Mouse (Mus musculus): ENCODE results near the gene Zfp341.

The Zfp341 gene

DNA sequence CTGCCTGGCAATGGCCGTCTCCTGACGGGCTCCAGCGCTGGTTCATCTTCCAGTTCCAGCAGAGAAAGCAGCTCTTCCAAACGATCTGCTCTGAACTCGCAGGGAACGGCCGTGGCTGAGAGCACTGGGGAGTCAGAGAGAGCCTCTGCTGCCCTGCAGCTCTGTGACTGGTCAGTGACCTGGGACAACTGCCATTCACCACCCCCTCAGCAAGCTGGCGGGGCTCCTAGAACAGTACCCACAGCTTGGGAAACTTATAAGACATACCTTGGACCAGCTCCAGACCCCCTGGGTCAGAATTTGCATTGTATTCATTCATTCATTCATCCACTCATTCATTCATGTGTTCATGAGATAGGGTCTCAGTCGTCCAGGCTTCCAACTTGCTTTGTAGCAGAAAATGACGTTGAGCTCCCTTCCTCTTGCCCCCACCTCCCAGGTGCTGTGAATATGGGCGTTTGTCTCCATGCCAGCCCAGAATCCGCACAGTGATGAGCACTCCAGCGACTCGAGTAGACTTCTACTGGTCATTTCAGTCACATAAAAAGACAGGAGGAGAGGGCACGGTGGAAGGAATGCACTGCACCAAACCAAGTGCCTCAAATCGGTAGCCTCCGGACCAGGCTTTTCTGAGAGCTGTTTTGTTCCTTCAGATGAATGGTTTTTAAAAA, 28.0 kb upstream of the Zfp341 start:
- no peak for DNase-seq (ENCODE audit: extremely low read depth, low read depth)

DNA sequence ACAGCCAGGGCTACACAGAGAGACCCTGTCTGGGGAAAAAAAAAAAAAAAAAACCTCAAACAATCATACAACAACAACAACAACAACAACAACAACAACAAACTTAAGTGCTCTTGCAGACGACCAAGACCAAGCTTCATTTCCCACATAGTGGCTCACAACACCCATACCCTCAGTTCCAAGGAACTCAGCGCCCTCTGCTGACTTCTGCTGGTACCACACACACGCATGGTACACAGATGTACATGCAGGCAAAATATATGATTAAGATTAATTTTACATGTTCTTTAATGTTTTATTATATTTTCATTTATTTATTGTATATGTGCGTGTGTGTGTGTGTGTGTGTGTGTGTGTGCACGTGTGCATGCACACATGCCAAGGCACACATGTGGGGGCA, 26.7 kb upstream of the Zfp341 start:
- peak; percentile 42 for DNase-seq (ENCODE audit: extremely low read depth, low read depth)

DNA sequence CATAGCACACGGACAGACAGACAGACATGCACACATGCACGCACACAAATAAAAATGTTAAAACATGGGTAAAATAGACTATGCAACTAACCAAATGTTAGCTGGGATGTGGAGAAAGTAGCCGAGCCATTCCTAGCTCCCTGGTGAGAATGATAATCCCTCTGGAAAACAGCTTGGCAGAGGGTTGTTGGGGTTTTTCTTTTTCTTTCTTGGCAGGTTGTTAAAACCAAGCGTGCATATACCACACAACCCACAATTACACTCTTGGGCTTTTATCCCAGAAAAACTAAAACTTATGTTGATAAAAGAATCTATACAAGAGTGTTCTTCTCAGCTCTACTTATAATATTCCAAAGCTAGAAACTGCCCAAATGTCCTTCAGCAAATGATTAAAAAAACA, 24.0 kb upstream of the Zfp341 start:
- no peak for DNase-seq (ENCODE audit: extremely low read depth, low read depth)

DNA sequence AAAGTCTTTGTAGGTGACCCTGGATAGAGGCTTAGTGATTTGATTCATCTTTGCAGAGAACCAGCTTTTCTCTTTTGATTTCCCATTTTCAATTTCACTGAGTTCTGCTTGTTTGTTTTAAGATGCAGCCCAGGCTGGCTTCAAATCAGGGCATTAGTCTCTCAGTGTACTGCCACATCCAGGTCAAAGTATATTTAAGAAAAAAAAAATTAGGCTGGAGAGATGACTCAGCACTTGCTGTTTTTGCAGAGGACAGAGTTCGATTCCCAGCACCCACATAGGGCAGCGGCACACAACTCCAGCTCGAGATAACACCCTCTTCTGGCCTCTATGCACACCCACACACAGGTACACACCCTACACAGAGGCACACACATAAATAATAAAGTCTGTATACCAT, 21.9 kb upstream of the Zfp341 start:
- DNase-seq (ENCODE audit: extremely low read depth, low read depth) = no peak

DNA sequence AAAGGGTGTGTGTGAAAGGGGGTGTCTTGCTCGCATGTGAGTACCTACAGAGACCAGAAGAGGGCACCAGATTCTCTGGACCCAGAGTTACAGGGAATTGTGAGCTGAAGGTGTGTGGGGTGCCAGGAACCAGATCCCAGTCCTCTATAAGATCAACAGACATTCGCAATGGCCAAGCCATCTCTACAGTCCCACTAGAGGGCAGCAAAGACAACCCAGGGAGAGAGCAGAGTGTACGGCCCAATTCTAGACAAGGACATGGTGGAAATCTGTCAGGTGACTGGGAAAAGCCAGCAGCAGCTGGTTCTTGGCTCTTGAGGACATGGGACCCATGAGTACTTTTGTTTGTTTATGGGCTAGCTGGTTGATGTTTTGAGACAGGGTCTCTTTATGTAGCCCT, 20.1 kb upstream of the Zfp341 start:
- no peak for DNase-seq (ENCODE audit: extremely low read depth, low read depth)

DNA sequence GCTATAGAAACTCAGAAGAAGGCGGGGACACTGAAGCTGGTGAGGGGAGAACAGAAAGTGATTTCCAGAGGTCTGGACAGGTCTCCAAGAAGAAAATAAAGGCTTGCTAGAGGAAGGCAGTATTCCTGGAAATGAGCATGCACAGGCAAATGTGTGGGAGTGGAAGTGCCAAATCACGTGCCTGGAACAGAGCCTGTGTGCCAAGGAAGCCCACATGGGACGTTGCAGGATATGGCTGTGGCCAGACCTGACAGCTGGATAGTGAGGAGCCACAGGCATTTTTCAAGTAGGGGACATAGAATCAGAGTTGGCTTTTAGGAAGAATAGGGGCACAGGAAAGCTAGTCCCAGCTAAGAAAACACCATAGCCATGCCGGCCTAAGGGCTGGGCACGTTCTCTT, 17.3 kb upstream of the Zfp341 start:
- no peak for DNase-seq (ENCODE audit: extremely low read depth, low read depth)

DNA sequence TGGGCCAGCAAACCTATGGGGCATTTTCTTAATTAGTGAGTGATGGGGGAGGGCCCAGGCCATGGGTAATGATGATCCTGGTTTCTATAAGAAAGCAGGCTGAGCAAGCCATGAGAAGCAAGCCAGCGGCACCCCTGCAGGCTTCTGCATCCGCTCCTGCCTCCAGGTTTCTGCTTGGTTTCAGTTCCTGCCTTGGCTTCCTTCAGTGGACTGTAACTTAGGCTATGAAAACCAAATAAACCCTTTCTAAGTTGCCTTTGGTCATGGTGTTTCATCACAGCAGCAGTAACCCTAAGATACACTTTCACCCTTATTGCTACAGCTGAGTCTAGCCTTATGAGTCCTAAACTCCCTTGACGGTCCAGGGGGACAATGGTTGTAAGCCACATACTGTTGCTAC, 15.7 kb upstream of the Zfp341 start:
- no peak for DNase-seq (ENCODE audit: extremely low read depth, low read depth)

DNA sequence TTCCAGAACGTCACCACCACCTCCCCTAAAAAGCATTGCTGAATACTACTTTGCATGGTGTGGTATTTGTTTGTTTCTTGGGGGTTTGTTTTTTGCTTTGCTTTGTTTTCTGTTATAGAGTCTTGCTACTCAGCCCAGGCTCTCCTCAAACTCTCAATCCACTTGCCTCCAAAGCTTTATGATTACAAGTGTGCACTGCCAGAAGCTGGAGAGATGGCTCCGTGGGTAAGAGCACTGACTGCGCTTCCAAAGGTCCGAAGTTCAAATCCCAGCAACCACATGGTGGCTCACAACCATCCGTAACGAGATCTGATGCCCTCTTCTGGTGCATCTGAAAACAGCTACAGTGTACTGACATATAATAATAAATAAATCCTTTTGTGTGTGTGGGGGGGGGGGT, 12.5 kb upstream of the Zfp341 start:
- DNase-seq (ENCODE audit: extremely low read depth, low read depth) = no peak

DNA sequence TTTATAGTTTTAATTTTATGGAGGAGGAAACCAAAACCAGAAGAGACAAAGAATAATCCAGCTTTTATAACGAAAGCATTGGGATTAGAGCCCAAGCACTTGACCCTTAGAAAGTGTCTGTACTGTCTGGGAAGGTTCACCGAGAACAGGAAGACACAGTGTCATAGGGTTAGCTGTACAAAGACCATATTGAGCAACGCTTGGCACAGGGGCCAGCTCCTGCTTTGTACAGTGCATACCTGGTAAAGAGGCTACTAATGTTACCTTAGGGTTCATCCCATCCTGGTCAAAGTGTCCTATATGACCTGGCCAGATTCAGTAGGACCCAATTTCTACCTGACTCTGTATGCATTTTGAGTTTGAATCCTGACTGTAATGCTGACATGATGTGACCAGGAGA, 11.8 kb upstream of the Zfp341 start:
- no peak for DNase-seq (ENCODE audit: extremely low read depth, low read depth)

DNA sequence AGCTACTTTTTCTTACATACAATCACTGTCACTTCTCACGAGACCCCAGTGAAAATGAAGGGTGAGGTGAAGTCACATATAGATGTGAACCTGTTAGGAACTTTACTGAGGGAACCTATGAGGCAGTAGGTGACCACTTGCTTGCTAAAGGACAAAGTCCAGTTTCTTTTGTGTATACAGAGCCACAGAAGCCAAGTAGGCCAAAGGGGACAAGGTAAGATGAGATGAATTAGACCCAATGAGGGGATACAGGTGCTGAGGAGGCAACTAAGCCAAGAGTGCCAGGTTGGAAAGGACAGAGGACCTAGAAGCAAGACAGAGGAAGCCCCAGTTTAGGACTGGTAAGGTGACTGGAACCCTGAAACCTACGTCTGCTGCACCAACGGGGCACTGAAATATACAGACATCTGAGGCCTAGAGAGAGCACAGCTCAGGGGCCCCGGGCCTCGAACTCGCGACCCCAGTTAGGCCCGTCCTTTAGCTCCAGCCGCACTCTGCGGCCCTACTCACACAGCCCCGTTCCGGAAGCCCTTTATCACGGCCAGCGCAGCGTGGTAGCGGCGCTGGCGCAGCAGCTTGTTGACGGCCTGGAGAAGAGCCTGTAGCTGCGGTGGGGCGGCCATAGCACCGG, 10.0 kb upstream of the Zfp341 start:
- DNase-seq (ENCODE audit: extremely low read depth, low read depth) = no peak

DNA sequence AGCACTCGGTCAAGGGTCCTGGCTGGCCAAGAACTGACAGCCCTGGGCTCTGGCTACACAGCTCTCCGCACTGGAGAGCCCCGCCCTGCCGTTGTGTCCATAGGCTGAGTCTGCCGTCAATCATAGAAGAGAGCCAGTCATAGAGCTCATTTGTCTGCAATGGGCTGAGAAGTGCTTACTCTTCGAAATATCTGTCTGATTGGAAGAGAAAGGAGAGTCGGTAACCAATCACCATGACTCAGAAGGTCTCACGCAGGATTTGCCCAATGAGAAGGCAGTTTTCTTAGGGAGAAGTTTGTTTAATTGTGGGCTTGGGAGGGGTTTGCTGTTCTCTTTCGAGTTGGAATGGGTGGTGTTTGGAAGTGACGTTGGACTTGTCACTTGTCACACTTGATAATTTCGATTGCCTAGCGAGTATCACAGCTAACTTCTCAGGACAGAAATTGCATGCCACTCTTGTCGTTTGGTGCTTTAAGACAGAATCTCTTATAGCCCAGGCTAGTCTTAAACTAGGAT, 9.4 kb upstream of the Zfp341 start, which contains the start of gene Pxmp4:
Gene Pxmp4 (minus strand): TSS at position 71 of the 516 bp plus-strand sequence.
- DNase-seq (ENCODE audit: extremely low read depth, low read depth) = peak; percentile 100

DNA sequence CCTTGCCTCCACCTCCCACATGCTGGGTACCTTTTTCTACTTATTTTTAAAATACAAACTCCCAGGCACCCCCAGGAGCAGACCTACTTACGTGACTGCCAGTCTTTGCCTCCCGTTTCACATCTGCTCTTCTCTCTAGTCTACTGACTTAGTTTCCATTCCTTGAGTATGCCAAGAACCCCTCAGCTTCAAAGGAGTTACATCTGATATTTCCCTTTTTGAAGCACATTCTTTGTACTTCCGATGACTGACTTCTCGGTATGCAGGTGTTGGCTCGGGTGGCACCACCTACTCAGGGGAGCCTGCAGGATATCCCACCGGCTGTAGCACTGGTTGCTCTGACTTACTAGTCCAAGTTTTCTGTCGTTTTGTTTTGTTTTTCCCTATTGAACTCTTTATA, 8.9 kb upstream of the Zfp341 start:
- no peak for DNase-seq (ENCODE audit: extremely low read depth, low read depth)

DNA sequence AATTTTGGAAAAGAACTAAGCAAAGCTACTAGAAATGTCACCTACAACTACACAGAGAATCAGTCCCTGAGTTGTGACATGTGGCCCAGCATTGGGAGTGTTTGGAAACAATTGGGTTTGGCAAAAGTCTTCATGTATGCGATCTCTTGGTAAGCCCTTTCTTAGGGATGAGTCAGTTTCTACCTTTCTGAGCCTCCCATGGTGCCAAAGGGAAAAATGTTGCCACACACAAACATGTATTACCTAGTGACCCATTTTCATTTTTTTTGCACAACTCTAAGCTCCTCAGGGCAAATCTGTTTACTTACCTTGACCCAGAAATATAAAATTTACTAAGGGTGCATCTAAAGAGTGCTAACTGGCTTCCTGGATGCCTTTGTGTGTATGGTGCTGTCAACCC, 6.1 kb upstream of the Zfp341 start:
- no peak for DNase-seq (ENCODE audit: extremely low read depth, low read depth)

DNA sequence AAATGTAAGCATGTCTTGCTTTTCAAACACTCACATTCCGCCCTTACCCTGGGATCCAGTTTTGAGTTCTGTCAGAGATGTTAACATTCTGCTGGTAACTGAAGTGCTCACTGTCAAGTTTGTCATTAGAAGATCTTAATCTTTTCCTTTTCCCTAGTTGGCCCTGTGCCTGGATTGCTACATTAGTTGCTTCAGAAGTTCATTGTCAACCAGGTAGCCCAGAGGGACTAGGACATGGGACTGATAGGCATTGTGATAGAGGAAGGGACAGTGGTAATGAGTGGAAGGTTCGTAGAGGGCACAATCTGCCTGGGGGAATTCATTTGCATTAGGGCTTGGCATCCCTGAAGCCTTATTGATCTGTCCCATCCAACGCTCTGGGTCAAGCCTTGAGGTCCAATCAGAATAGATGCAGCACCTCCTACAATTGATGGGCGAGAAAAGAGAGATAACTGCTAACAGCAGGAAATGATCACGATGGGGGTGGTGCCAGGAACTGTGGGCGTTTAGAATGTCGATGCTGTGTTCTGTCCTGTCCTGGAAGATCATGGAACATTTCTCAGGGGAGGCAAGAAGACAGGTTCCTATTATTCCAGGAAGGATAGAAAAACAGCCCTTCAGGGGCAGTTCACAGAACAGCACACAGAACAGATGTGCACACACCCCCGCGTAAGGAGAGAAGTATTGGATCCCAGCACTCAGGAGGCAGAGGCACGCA, 3.9 kb upstream of the Zfp341 start:
- DNase-seq (ENCODE audit: extremely low read depth, low read depth) = no peak

DNA sequence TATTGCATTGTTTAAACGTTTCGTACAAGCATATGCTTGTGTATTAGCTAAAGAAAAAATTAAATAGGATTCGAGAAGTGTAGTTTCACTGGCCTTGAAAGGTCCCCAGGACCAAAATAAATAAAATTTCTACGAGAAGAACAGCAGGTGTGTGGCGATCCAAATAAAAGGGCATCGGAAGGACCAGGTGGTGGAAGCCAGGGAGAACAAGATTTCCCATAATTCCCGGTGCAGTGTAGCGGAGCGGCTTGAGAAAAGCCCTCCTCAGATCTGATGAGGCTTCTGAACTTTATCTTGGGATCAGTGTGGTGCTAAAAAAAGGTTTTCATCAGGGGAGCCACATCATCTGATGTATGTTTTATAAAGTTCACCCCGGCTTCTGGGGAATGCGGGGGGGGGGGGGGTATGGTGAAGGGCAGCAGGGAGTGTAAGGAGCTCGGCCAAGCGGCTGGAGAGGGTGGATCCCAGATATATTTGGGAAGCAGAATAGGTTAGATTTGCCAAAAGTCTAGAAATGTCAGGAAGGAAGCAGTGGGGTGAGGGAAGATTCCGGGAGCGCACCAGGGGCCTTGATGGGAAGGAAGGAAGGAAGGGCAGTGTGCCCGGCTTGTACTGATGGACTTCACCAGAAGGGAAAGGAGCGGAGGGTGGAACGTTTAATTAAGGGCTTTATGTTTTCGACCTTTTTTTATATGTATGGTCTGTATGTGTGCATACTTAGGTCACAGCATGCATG, 1.9 kb downstream of the Zfp341 start:
- DNase-seq (ENCODE audit: extremely low read depth, low read depth) = no peak

DNA sequence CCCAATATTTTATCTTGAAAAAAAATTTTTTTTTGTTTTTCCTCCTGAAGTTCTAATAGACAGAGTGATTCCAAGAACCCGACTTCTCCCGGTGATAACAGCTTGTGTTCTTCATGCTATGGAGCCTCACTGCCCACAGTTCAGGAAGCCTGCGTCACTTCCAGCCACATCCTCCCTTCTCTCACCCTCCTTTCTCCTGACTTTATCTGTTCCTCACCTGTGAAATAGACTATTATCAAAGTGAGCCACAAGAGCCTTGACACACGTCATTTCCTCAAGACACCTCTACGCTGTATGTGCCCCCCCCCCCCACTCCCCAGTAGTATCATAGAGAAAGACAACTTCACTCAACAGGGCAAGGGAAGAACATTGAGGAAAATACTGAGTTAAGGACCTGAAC, 2.6 kb downstream of the Zfp341 start:
- peak; percentile 99 for DNase-seq (ENCODE audit: extremely low read depth, low read depth)

DNA sequence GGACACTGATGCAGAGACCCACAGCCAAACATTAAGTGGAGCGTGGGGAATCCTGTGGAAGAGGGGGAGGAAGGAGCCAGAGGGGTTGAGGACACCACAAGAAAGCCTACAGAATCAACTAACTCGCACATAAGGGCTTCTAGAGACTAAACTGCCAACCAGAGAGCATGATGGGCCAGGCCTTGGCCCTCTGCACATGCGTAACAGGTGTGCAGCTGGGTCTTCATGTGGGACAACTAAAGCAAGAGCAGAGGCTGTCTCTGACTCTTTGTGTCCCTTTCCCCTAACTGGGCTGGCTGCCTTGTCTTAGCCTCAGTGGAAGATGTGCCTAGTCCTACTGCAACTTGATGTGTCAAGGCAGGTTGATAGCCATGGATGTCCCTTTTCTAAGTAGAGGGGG, 4.0 kb downstream of the Zfp341 start:
- no peak for DNase-seq (ENCODE audit: extremely low read depth, low read depth)

DNA sequence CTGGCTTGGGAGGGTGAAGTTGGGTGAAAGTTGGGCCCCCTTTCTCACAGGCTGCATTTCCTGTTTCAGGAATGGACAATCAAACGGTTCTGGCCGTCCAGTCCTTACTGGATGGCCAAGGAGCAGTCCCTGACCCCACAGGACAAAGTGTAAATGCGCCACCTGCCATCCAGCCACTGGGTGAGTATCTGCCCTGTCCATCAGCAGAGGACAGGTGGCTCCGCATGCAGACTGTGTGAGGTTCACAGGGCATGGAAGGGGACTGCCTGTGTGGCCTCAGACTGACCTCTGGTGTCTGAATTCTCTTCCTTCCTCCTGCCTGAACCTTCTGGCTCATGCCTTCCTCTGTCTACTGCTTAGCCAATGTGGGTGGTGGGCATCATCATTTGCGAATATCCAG, 8.6 kb downstream of the Zfp341 start:
- DNase-seq (ENCODE audit: extremely low read depth, low read depth) = no peak

DNA sequence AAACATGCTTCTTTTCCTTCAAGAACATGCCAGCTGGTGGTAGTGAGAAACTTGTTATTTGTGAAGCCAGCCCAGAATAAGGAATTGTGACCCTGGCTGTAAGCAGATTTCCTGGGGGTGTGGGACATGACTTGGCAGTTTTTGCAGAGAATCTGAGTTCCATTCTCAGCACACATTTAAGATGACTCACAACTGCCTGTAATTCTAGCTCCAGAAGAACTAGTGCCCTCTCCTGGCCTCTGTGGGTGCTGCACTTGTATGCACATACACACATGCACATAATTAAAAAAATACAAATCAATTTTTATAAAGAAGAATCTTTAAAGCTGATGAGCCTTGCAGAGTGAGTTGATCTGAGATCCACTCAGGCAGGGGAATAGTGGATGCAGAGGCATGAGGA, 11.0 kb downstream of the Zfp341 start:
- DNase-seq (ENCODE audit: extremely low read depth, low read depth) = no peak

DNA sequence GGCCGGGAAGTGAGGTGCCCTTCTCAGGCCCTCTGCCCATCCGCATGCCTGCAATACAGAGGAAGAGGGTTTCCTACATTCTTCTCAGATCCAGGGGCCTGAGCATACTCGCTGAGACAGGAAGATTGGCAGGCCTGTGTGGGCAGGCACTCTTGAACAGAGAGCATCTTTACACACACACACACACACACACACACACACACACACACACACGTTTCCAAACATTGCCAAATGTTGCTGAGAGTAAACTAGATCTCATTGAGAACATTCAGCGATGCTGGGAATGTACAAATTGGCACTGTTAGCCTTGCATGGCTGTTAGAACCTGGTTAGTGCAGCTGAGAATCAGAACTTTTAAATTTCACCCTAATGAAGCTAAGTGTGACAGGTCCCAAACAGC, 17.4 kb downstream of the Zfp341 start:
- DNase-seq (ENCODE audit: extremely low read depth, low read depth) = no peak

DNA sequence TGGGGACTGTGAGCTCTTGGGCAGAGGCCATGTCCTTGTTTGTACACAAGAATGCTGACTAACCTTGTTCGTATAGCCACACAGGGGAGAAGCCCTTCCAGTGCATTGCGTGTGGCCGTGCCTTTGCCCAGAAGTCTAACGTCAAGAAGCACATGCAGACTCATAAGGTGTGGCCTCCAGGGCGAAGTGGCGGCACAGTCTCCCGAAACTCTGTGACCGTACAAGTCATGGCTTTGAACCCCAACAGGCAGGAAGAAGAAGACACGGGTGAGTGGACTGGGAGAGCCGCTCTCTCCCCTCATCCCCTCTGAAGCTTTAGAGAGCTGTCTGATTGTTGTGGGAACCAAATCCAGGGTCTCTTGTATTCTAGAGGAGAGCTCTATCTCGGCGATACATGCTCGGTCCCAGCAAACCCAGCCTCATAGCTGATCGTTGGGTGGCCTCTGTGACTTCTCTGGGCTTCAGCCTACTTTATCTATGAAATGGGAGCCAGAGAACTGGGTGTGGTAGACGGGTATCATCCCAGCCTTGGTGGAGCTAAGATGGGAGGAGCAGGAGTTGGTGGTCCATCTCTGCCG, 19.2 kb downstream of the Zfp341 start:
- DNase-seq (ENCODE audit: extremely low read depth, low read depth) = no peak

Measured in MEL-GATA-1-ER (cell line).